Mouse (Mus musculus): ENCODE measurements around the gene A530016L24Rik. TPM values are rescaled to one million over a fixed set of nuclear protein-coding genes. Genes with fewer than 3 reads are reported as not detected.

The A530016L24Rik gene
- polyA plus RNA-seq, 1 experiment from 2014 or later = not detected

- DNase-seq (ENCODE audit: low spot score, missing footprints) (no peak), ATAC-seq (ENCODE audit: low FRiP score) (no peak)
- no peak overlapping the region for H3K4me2 ChIP-seq
- H3K4me1 ChIP-seq (ENCODE audit: control insufficient read depth, insufficient read depth, low read length) = peaks cover 5% of the 10 kb centered on the region
- no peak overlapping the region for H3K4me3 ChIP-seq (ENCODE audit: low read depth, low read length)
- no peaks in the 10 kb centered on the region for H3K9me3 ChIP-seq (ENCODE audit: control insufficient read depth, low read length)
- no peak overlapping the region for H3K9ac ChIP-seq (ENCODE audit: low read length)
- no peaks in the 10 kb centered on the region; the same call in 1 of the 2 replicates for H3K27me3 ChIP-seq (ENCODE audit: control insufficient read depth, insufficient read depth, low read length)
- H3K36me3 ChIP-seq (ENCODE audit: control insufficient read depth, insufficient read depth, low read length) = no peaks in the 10 kb centered on the region
- 68% methylated on average over 12 of the region's 12 CpGs for WGBS
- H3K27ac ChIP-seq (ENCODE audit: low read depth, low read length) = no peak overlapping the region
Measured at GRCm38 (mm10) chr12:112462423-112462822, 26.8 kb upstream of the A530016L24Rik start.

- H3K27ac ChIP-seq (ENCODE audit: low read depth, low read length) = no peak overlapping the region
- H3K27me3 ChIP-seq (ENCODE audit: control insufficient read depth, insufficient read depth, low read length) = no peaks in the 10 kb centered on the region; the same call in 1 of the 2 replicates
- H3K4me2 ChIP-seq = no peak overlapping the region
- no peak overlapping the region for H3K9ac ChIP-seq (ENCODE audit: low read length)
- WGBS = 82% methylated on average over 4 of the region's 4 CpGs
- no peaks in the 10 kb centered on the region for H3K4me1 ChIP-seq (ENCODE audit: control insufficient read depth, insufficient read depth, low read length)
- H3K4me3 ChIP-seq (ENCODE audit: low read depth, low read length) = no peak overlapping the region
- H3K9me3 ChIP-seq (ENCODE audit: control insufficient read depth, low read length) = no peaks in the 10 kb centered on the region
- DNase-seq (ENCODE audit: low spot score, missing footprints) (no peak), ATAC-seq (ENCODE audit: low FRiP score) (no peak)
- no peaks in the 10 kb centered on the region for H3K36me3 ChIP-seq (ENCODE audit: control insufficient read depth, insufficient read depth, low read length)
Measured at GRCm38 (mm10) chr12:112463209-112463608, 26.0 kb upstream of the A530016L24Rik start.

GRCm38 (mm10) chr12:112463750-112464444 lies 25.4 kb upstream of the A530016L24Rik start:
- no peak overlapping the region for H3K4me3 ChIP-seq (ENCODE audit: low read depth, low read length)

GRCm38 (mm10) chr12:112464516-112464915 lies 24.7 kb upstream of the A530016L24Rik start:
- ATAC-seq (ENCODE audit: low FRiP score) (no peak), DNase-seq (ENCODE audit: low spot score, missing footprints) (no peak)
- Histone ChIP-seq H3K9me3 (ENCODE audit: control insufficient read depth, low read length) (no peaks in the 10 kb centered on the region), H3K27me3 (ENCODE audit: control insufficient read depth, insufficient read depth, low read length) (no peaks in the 10 kb centered on the region; the same call in 1 of the 2 replicates), H3K4me2 (no peak overlapping the region), H3K27ac (ENCODE audit: low read depth, low read length) (no peak overlapping the region), H3K4me3 (ENCODE audit: low read depth, low read length) (no peak overlapping the region), H3K36me3 (ENCODE audit: control insufficient read depth, insufficient read depth, low read length) (no peaks in the 10 kb centered on the region), H3K9ac (ENCODE audit: low read length) (no peak overlapping the region), H3K4me1 (ENCODE audit: control insufficient read depth, insufficient read depth, low read length) (peaks cover under 1% of the 10 kb centered on the region; the same call in 1 of the 2 replicates)
- 90% methylated on average over 3 of the region's 3 CpGs for WGBS

More at GRCm38 (mm10) chr12:112463750-112464444, 25.4 kb upstream of the A530016L24Rik start:
- H3K27ac ChIP-seq (ENCODE audit: low read depth, low read length) = no peak overlapping the region
- no peak overlapping the region for H3K9ac ChIP-seq (ENCODE audit: low read length)
- DNase-seq (ENCODE audit: low spot score, missing footprints) (no peak), ATAC-seq (ENCODE audit: low FRiP score) (no peak)
- 83% methylated on average over 3 of the region's 3 CpGs for WGBS
- no peaks in the 10 kb centered on the region for H3K4me1 ChIP-seq (ENCODE audit: control insufficient read depth, insufficient read depth, low read length)
- no peak overlapping the region for H3K4me2 ChIP-seq
- H3K36me3 ChIP-seq (ENCODE audit: control insufficient read depth, insufficient read depth, low read length) = no peaks in the 10 kb centered on the region
- H3K9me3 ChIP-seq (ENCODE audit: control insufficient read depth, low read length) = no peaks in the 10 kb centered on the region
- H3K27me3 ChIP-seq (ENCODE audit: control insufficient read depth, insufficient read depth, low read length) = no peaks in the 10 kb centered on the region; the same call in 1 of the 2 replicates

- Histone ChIP-seq H3K9ac (ENCODE audit: low read length) (no peak overlapping the region), H3K27ac (ENCODE audit: low read depth, low read length) (no peak overlapping the region), H3K4me1 (ENCODE audit: control insufficient read depth, insufficient read depth, low read length) (peaks cover 10% of the 10 kb centered on the region), H3K4me3 (ENCODE audit: low read depth, low read length) (no peak overlapping the region), H3K9me3 (ENCODE audit: control insufficient read depth, low read length) (no peaks in the 10 kb centered on the region), H3K4me2 (no peak overlapping the region), H3K36me3 (ENCODE audit: control insufficient read depth, insufficient read depth, low read length) (no peaks in the 10 kb centered on the region), H3K27me3 (ENCODE audit: control insufficient read depth, insufficient read depth, low read length) (no peaks in the 10 kb centered on the region; the same call in 1 of the 2 replicates)
- 96% methylated on average over 17 of the region's 17 CpGs for WGBS
- no peak for DNase-seq (ENCODE audit: low spot score, missing footprints)
- ATAC-seq (ENCODE audit: low FRiP score) = no peak
Measured at GRCm38 (mm10) chr12:112465928-112466327, 23.3 kb upstream of the A530016L24Rik start.

- H3K9ac ChIP-seq (ENCODE audit: low read length) = no peak overlapping the region
- H3K4me2 ChIP-seq = no peak overlapping the region
- DNase-seq (ENCODE audit: low spot score, missing footprints) = no peak
- no peak overlapping the region for H3K27ac ChIP-seq (ENCODE audit: low read depth, low read length)
- WGBS = 81% methylated on average over 10 of the region's 10 CpGs
- H3K4me1 ChIP-seq (ENCODE audit: control insufficient read depth, insufficient read depth, low read length) = peaks cover 10% of the 10 kb centered on the region
- no peak for ATAC-seq (ENCODE audit: low FRiP score)
- no peaks in the 10 kb centered on the region for H3K9me3 ChIP-seq (ENCODE audit: control insufficient read depth, low read length)
- H3K27me3 ChIP-seq (ENCODE audit: control insufficient read depth, insufficient read depth, low read length) = no peaks in the 10 kb centered on the region
- no peak overlapping the region for H3K4me3 ChIP-seq (ENCODE audit: low read depth, low read length)
- H3K36me3 ChIP-seq (ENCODE audit: control insufficient read depth, insufficient read depth, low read length) = no peaks in the 10 kb centered on the region
Measured at GRCm38 (mm10) chr12:112467387-112467786, 21.9 kb upstream of the A530016L24Rik start.

GRCm38 (mm10) chr12:112469393-112469792 lies 19.9 kb upstream of the A530016L24Rik start:
- DNase-seq (ENCODE audit: low spot score, missing footprints) (no peak), ATAC-seq (ENCODE audit: low FRiP score) (peak; percentile 26; the same call in 1 of the 2 replicates)
- WGBS = 87% methylated on average over 7 of the region's 7 CpGs
- Histone ChIP-seq H3K4me1 (ENCODE audit: control insufficient read depth, insufficient read depth, low read length) (peaks cover 10% of the 10 kb centered on the region), H3K36me3 (ENCODE audit: control insufficient read depth, insufficient read depth, low read length) (no peaks in the 10 kb centered on the region), H3K4me3 (ENCODE audit: low read depth, low read length) (no peak overlapping the region), H3K27me3 (ENCODE audit: control insufficient read depth, insufficient read depth, low read length) (no peaks in the 10 kb centered on the region), H3K9me3 (ENCODE audit: control insufficient read depth, low read length) (no peaks in the 10 kb centered on the region), H3K4me2 (no peak overlapping the region), H3K9ac (ENCODE audit: low read length) (no peak overlapping the region), H3K27ac (ENCODE audit: low read depth, low read length) (no peak overlapping the region)

- DNase-seq (ENCODE audit: low spot score, missing footprints) = no peak
Measured at GRCm38 (mm10) chr12:112470216-112470615, 19.0 kb upstream of the A530016L24Rik start.

GRCm38 (mm10) chr12:112473777-112474176 lies 15.5 kb upstream of the A530016L24Rik start:
- H3K4me3 ChIP-seq (ENCODE audit: low read depth, low read length) = no peak overlapping the region
- 22% methylated on average over 9 of the region's 9 CpGs for WGBS
- H3K27me3 ChIP-seq (ENCODE audit: control insufficient read depth, insufficient read depth, low read length) = no peaks in the 10 kb centered on the region
- H3K9me3 ChIP-seq (ENCODE audit: control insufficient read depth, low read length) = no peaks in the 10 kb centered on the region
- H3K27ac ChIP-seq (ENCODE audit: low read depth, low read length) = no peak overlapping the region
- no peaks in the 10 kb centered on the region for H3K36me3 ChIP-seq (ENCODE audit: control insufficient read depth, insufficient read depth, low read length)
- peak; percentile 80 for ATAC-seq (ENCODE audit: low FRiP score)
- no peak overlapping the region for H3K4me2 ChIP-seq
- DNase-seq (ENCODE audit: low spot score, missing footprints) = peak; percentile 97
- H3K4me1 ChIP-seq (ENCODE audit: control insufficient read depth, insufficient read depth, low read length) = peaks cover 10% of the 10 kb centered on the region
- no peak overlapping the region for H3K9ac ChIP-seq (ENCODE audit: low read length)

More at GRCm38 (mm10) chr12:112470216-112470615, 19.0 kb upstream of the A530016L24Rik start:
- H3K36me3 ChIP-seq (ENCODE audit: control insufficient read depth, insufficient read depth, low read length) = no peaks in the 10 kb centered on the region
- H3K27ac ChIP-seq (ENCODE audit: low read depth, low read length) = no peak overlapping the region
- no peaks in the 10 kb centered on the region for H3K27me3 ChIP-seq (ENCODE audit: control insufficient read depth, insufficient read depth, low read length)
- WGBS = 56% methylated on average over 5 of the region's 5 CpGs
- H3K4me1 ChIP-seq (ENCODE audit: control insufficient read depth, insufficient read depth, low read length) = peaks cover 10% of the 10 kb centered on the region
- H3K9ac ChIP-seq (ENCODE audit: low read length) = no peak overlapping the region
- no peak overlapping the region for H3K4me2 ChIP-seq
- ATAC-seq (ENCODE audit: low FRiP score) = peak; percentile 38; the same call in 1 of the 2 replicates
- no peak overlapping the region for H3K4me3 ChIP-seq (ENCODE audit: low read depth, low read length)
- H3K9me3 ChIP-seq (ENCODE audit: control insufficient read depth, low read length) = no peaks in the 10 kb centered on the region

Measured in midbrain, embryonic 11.5 days (tissue).